Comparison of ENCODE assay signal across 9 mouse cellular contexts in genomic region chr12:81915176-81915950, GRCm38 (mm10). TPM values are rescaled to one million over a fixed set of nuclear protein-coding genes. Genes with fewer than 3 reads are reported as not detected.
A peak's percentile ranks its signal among the peaks of the same experiment; 100 is the strongest.
DNase-seq lines count a peak whose midpoint lies in the region; ATAC-seq lines count a peak whose summit lies in the region.
"Had no signal": no experiment of that assay in that cellular context is flagged by ENCODE, and none has a peak within 500 bp of the region (broad histone marks: within the 10 kb centered on the region; RNA-seq: fewer than 3 reads in every experiment).

No protein-coding gene starts in this region.

- no peak overlapping the region for H3K4me2 ChIP-seq in kidney, embryonic 15.5 days
- no peak overlapping the region for H3K4me2 ChIP-seq in forebrain, embryonic 14.5 days (ENCODE audit: low read length)
- H3K4me2 ChIP-seq in hindbrain, embryonic 14.5 days (replicated peaks), result no peak overlapping the region
- H3K4me2 ChIP-seq in midbrain, embryonic 15.5 days, result no peak overlapping the region
- H3K4me2 ChIP-seq: neural tube, embryonic 12.5 days had no signal

- no peaks in the 10 kb centered on the region for H3K9me3 ChIP-seq in kidney, embryonic 15.5 days (replicated peaks)
- H3K9me3 ChIP-seq in forebrain, embryonic 14.5 days (replicated peaks; ENCODE audit: control insufficient read depth, low read length), result no peaks in the 10 kb centered on the region
- H3K9me3 ChIP-seq in hindbrain, embryonic 14.5 days (ENCODE audit: control insufficient read depth, low read length), result no peaks in the 10 kb centered on the region
- H3K9me3 ChIP-seq in midbrain, embryonic 15.5 days, result no peaks in the 10 kb centered on the region
- H3K9me3 ChIP-seq: neural tube, embryonic 12.5 days had no signal

- DNase-seq in kidney, adult 11 months, result peak; percentile 49
- DNase-seq in c-Kit-positive CD71-negative TER-119-negative erythroid progenitor cells, embryonic 14.5 days (ENCODE audit: low read depth), result peak; percentile 63
- peak; percentile 82 for DNase-seq in forebrain, embryonic 14.5 days (ENCODE audit: low spot score)
- peak; percentile 85 for DNase-seq in hindbrain, embryonic 14.5 days (ENCODE audit: low spot score)
- peak; percentile 71 to 75 for DNase-seq in layer of hippocampus, postnatal 36 days
- DNase-seq in spleen, postnatal 14 days (ENCODE audit: low spot score in 2 of 2), result peak; percentile 25 to 52

- WGBS in kidney, embryonic 15.5 days, result 61% methylated on average over 2 of the region's 2 CpGs
- WGBS in forebrain, embryonic 14.5 days, result 60% methylated on average over 2 of the region's 2 CpGs
- 61% methylated on average over 2 of the region's 2 CpGs for WGBS in hindbrain, embryonic 14.5 days
- 59% methylated on average over 2 of the region's 2 CpGs for WGBS in midbrain, embryonic 15.5 days

- peaks cover 41% of the 10 kb centered on the region for H3K36me3 ChIP-seq in kidney, embryonic 15.5 days
- H3K36me3 ChIP-seq in forebrain, embryonic 14.5 days (ENCODE audit: control insufficient read depth, insufficient read depth, low read length), result peaks cover 32% of the 10 kb centered on the region
- H3K36me3 ChIP-seq in hindbrain, embryonic 14.5 days (replicated peaks; ENCODE audit: control insufficient read depth, insufficient read depth), result peaks cover 29% of the 10 kb centered on the region
- peaks cover 9% of the 10 kb centered on the region; the same call in 1 of the 2 replicates for H3K36me3 ChIP-seq in midbrain, embryonic 15.5 days (replicated peaks)

- no peak overlapping the region for H3K9ac ChIP-seq in kidney, embryonic 15.5 days
- no peak overlapping the region for H3K9ac ChIP-seq in forebrain, embryonic 14.5 days (ENCODE audit: low read length)
- H3K9ac ChIP-seq in hindbrain, embryonic 14.5 days, result no peak overlapping the region
- no peak overlapping the region for H3K9ac ChIP-seq in midbrain, embryonic 15.5 days
- H3K9ac ChIP-seq: neural tube, embryonic 12.5 days had no signal

- H3K4me1 ChIP-seq in kidney, embryonic 15.5 days, result no peaks in the 10 kb centered on the region
- H3K4me1 ChIP-seq in forebrain, embryonic 14.5 days (ENCODE audit: control insufficient read depth, insufficient read depth, low read length), result no peaks in the 10 kb centered on the region
- H3K4me1 ChIP-seq in hindbrain, embryonic 14.5 days (replicated peaks; ENCODE audit: control insufficient read depth, insufficient read depth, low read length), result no peaks in the 10 kb centered on the region
- H3K4me1 ChIP-seq in midbrain, embryonic 15.5 days, result no peaks in the 10 kb centered on the region

- no peaks in the 10 kb centered on the region for H3K27me3 ChIP-seq in kidney, embryonic 15.5 days
- no peaks in the 10 kb centered on the region for H3K27me3 ChIP-seq in forebrain, embryonic 14.5 days (replicated peaks; ENCODE audit: control insufficient read depth, insufficient read depth, low read length)
- H3K27me3 ChIP-seq in hindbrain, embryonic 14.5 days (ENCODE audit: control insufficient read depth, insufficient read depth, low read length), result no peaks in the 10 kb centered on the region
- H3K27me3 ChIP-seq in midbrain, embryonic 15.5 days (replicated peaks), result no peaks in the 10 kb centered on the region
- H3K27me3 ChIP-seq: neural tube, embryonic 12.5 days had no signal

- ATAC-seq in kidney, embryonic 15.5 days (replicated peaks; ENCODE audit: low FRiP score), result no peak
- peak; percentile 72 for ATAC-seq in forebrain, embryonic 14.5 days
- no peak for ATAC-seq in hindbrain, embryonic 14.5 days (ENCODE audit: low FRiP score)
- peak; percentile 56; the same call in 1 of the 2 replicates for ATAC-seq in midbrain, embryonic 15.5 days (replicated peaks)

- H3K27ac ChIP-seq in kidney, embryonic 15.5 days, result no peak overlapping the region
- H3K27ac ChIP-seq in forebrain, embryonic 14.5 days (ENCODE audit: low read depth, low read length), result no peak overlapping the region
- no peak overlapping the region for H3K27ac ChIP-seq in hindbrain, embryonic 14.5 days
- H3K27ac ChIP-seq in midbrain, embryonic 15.5 days, result no peak overlapping the region
- H3K27ac ChIP-seq: neural tube, embryonic 12.5 days had no signal

- H3K4me3 ChIP-seq in kidney, embryonic 15.5 days (replicated peaks), result no peak overlapping the region
- no peak overlapping the region for H3K4me3 ChIP-seq in forebrain, embryonic 14.5 days (ENCODE audit: low read depth, low read length)
- H3K4me3 ChIP-seq in hindbrain, embryonic 14.5 days (replicated peaks; ENCODE audit: low read length), result no peak overlapping the region
- no peak overlapping the region for H3K4me3 ChIP-seq in midbrain, embryonic 15.5 days
- H3K4me3 ChIP-seq: neural tube, embryonic 12.5 days had no signal

RNA-seq across cellular contexts. Expression of gene Pcnx, which starts 55.5 kb away (rescaled TPM):
- 8.8 and 10.2 TPM in 2 replicates for polyA plus RNA-seq in kidney, embryonic 15.5 days (2015; fragmentation: Nextera tagmentation; extraction: Ambion mirVana)
- 9.6 and 16.2 TPM in 2 replicates for polyA plus RNA-seq in forebrain, embryonic 14.5 days (2014; fragmentation: Nextera tagmentation; extraction: Ambion mirVana)
- 14.2 and 19.9 TPM in 2 replicates for polyA plus RNA-seq in hindbrain, embryonic 14.5 days (2014; fragmentation: Nextera tagmentation; extraction: Ambion mirVana)
- 100 to 1,000 TPM; 103 to 113 TPM for total RNA-seq in layer of hippocampus, postnatal 36 days (2021)
- 9.3 and 12.2 TPM in 2 replicates for polyA plus RNA-seq in midbrain, embryonic 15.5 days (2015; fragmentation: Nextera tagmentation; extraction: Ambion mirVana)

Comparison
In these comparisons a context has a peak if more than half of its experiments do, and no peak if none do; other contexts are left out.
1. ATAC-seq: peak in forebrain, embryonic 14.5 days (single experiment) and midbrain, embryonic 15.5 days (single experiment); none in kidney, embryonic 15.5 days (single experiment) and hindbrain, embryonic 14.5 days (single experiment).
2. Peak in every context shown above with its lines, with median percentiles within 50 percentile points of each other: DNase-seq.